Mouse (Mus musculus) bone marrow macrophage, adult 2 months (primary cell): Measurements from ENCODE around the gene Dnajb5.

ENCODE experiments used
- CTCF ChIP-seq: IDR thresholded peaks from 2 replicates; pipeline ENCODE4 v1.5.1; 2012; ENCODE audit warnings: low read depth, mild to moderate bottlenecking, low read length, moderate library complexity
- POLR2A ChIP-seq: IDR thresholded peaks from 2 replicates; pipeline ENCODE4 v1.6.1; 2012; ENCODE audit warnings: mild to moderate bottlenecking, low read depth, low read length, borderline replicate concordance

- TF ChIP-seq CTCF = no peak
- TF ChIP-seq POLR2A = no peak
Measured at GRCm38 (mm10) chr4:42920726-42921125, 28.9 kb upstream of the Dnajb5 start.
